Mouse (Mus musculus) brain, adult 2 months (tissue): ENCODE measurements around the gene Suds3.

ENCODE experiments used
- DNase-seq: peaks from one replicate; pipeline ENCODE4 v3.0.0; 2011; ENCODE audit warnings: low read depth, low spot score

The Suds3 gene

GRCm38 (mm10) chr5:117115836-117116366 is at the start of gene Suds3:
Gene Suds3, minus strand, starts transcription at chr5:117116113.
- DNase-seq: peak; percentile 92

GRCm38 (mm10) chr5:117164923-117165322 is 49.0 kb upstream of the Suds3 start:
- no peak for DNase-seq

GRCm38 (mm10) chr5:117164516-117164915 is 48.6 kb upstream of the Suds3 start:
- DNase-seq: peak; percentile 61

- peak; percentile 98 for DNase-seq
These were observed 47.9 kb upstream of the Suds3 start for GRCm38 (mm10) chr5:117163790-117164189.

- DNase-seq: no peak
These were observed 44.6 kb upstream of the Suds3 start for GRCm38 (mm10) chr5:117160499-117160898.

- DNase-seq: no peak
These were observed 43.9 kb upstream of the Suds3 start for GRCm38 (mm10) chr5:117159805-117160291.

- no peak for DNase-seq
These were observed 43.4 kb upstream of the Suds3 start for GRCm38 (mm10) chr5:117159326-117159725.

GRCm38 (mm10) chr5:117158335-117159018 is 42.6 kb upstream of the Suds3 start:
- peak; percentile 41 for DNase-seq

- no peak for DNase-seq
These were observed 37.7 kb upstream of the Suds3 start for GRCm38 (mm10) chr5:117153527-117154091.

- no peak for DNase-seq
These were observed 37.0 kb upstream of the Suds3 start for GRCm38 (mm10) chr5:117152944-117153343.

- no peak for DNase-seq
These were observed 34.2 kb upstream of the Suds3 start for GRCm38 (mm10) chr5:117150068-117150467.

- no peak for DNase-seq
These were observed 33.4 kb upstream of the Suds3 start for GRCm38 (mm10) chr5:117149054-117149942.

GRCm38 (mm10) chr5:117147187-117148095 is 31.5 kb upstream of the Suds3 start:
- DNase-seq: peak; percentile 89

- no peak for DNase-seq
These were observed 30.3 kb upstream of the Suds3 start for GRCm38 (mm10) chr5:117146165-117146564.

- DNase-seq: peak; percentile 54
These were observed 27.8 kb upstream of the Suds3 start for GRCm38 (mm10) chr5:117143721-117144135.

- DNase-seq: no peak
These were observed 24.5 kb upstream of the Suds3 start for GRCm38 (mm10) chr5:117140374-117140773.

- no peak for DNase-seq
These were observed 23.9 kb upstream of the Suds3 start for GRCm38 (mm10) chr5:117139822-117140221.

- DNase-seq: no peak
These were observed 22.5 kb upstream of the Suds3 start for GRCm38 (mm10) chr5:117138295-117138988.

- DNase-seq: no peak
These were observed 21.7 kb upstream of the Suds3 start for GRCm38 (mm10) chr5:117137594-117137993.

- no peak for DNase-seq
These were observed 21.1 kb upstream of the Suds3 start for GRCm38 (mm10) chr5:117137011-117137410.
